Mouse (Mus musculus) kidney, embryonic 14.5 days (tissue): ENCODE measurements around the gene Ero1lb. TPM values are rescaled to one million over a fixed set of nuclear protein-coding genes. Genes with fewer than 3 reads are reported as not detected.
A peak's percentile ranks its signal among the peaks of the same experiment; 100 is the strongest.

Experiments used
- ATAC-seq: fragments of 200-750 bp; cut with Nextera tagmentation; 2 replicates; pipeline ENCODE4 v1.8.0; 2017; ENCODE audit warnings: moderate number of reproducible peaks, mild to moderate bottlenecking, moderate TSS enrichment, moderate library complexity; ENCODE audit not compliant: low FRiP score, low TSS enrichment
- H3K27ac ChIP-seq: fragments of 300-500 bp; sonication (generic); 2 replicates; pipeline ENCODE4 v1.5.1; 2014; ENCODE audit warnings: low read depth, mild to moderate bottlenecking, low read length, moderate library complexity, mixed read lengths
- H3K27me3 ChIP-seq: fragments of 300-500 bp; sonication (generic); 2 replicates; pipeline ENCODE4 v1.6.1; 2014; ENCODE audit warnings: mild to moderate bottlenecking, low read length; ENCODE audit not compliant: control insufficient read depth, insufficient read depth
- H3K36me3 ChIP-seq: fragments of 300-500 bp; sonication (generic); 2 replicates; pipeline ENCODE4 v1.6.1; 2014; ENCODE audit warnings: low read length, mixed read lengths; ENCODE audit not compliant: control insufficient read depth, insufficient read depth
- H3K4me1 ChIP-seq: fragments of 300-500 bp; sonication (generic); 2 replicates; pipeline ENCODE4 v1.6.1; 2014; ENCODE audit warnings: low read length, mixed read lengths; ENCODE audit not compliant: control insufficient read depth, insufficient read depth
- H3K4me2 ChIP-seq: fragments of 300-500 bp; sonication (generic); replicated peaks from 2 replicates; pipeline ENCODE4 v1.6.1; 2014; ENCODE audit warnings: low read depth, mild to moderate bottlenecking, low read length
- H3K4me3 ChIP-seq: fragments of 300-500 bp; sonication (generic); 2 replicates; pipeline ENCODE4 v1.5.1; 2014; ENCODE audit warnings: mild to moderate bottlenecking, low read length
- H3K9ac ChIP-seq: fragments of 300-500 bp; sonication (generic); 2 replicates; pipeline ENCODE4 v1.6.1; 2014; ENCODE audit warnings: low read depth, mild to moderate bottlenecking, low read length, moderate library complexity
- H3K9me3 ChIP-seq: fragments of 300-500 bp; sonication (generic); 2 replicates; pipeline ENCODE4 v1.6.1; 2016; ENCODE audit warnings: low read length; ENCODE audit not compliant: control insufficient read depth
- WGBS: fragments of 180-500 bp; shearing (Covaris S2); extraction: QIAGEN DNeasy Blood & Tissue Kit; methylation state at CpG from one replicate; pipeline ENCODE4 v1.1.7; 2014; 5-methylcytosine and 5-hydroxymethylcytosine counted together
- polyA plus RNA-seq: library from polyadenylated mRNA; unstranded; fragments of >200 nt; fragmentation: Nextera tagmentation; extraction: Ambion mirVana; gene quantifications from 2 replicates; pipeline ENCODE4 v1.2.1, GENCODE M21; 2014

Ero1lb gene
- polyA plus RNA-seq: 5.6 and 8.5 TPM in 2 replicates

GRCm38 (mm10) chr13:12565621-12566390 lies at the start of gene Ero1lb:
Ero1lb (plus strand) TSS chr13:12565874.
- Histone ChIP-seq H3K27me3 (no peaks in the 10 kb centered on the region), H3K9me3 (no peaks in the 10 kb centered on the region), H3K27ac (no peak within 1 kb of the TSS), H3K36me3 (no peaks in the 10 kb centered on the region), H3K4me3 (peak within 1 kb of the TSS; percentile 75), H3K4me2 (peak within 1 kb of the TSS; percentile 97), H3K4me1 (no peaks in the 10 kb centered on the region), H3K9ac (peak within 1 kb of the TSS; percentile 68)
- WGBS: under 1% methylated on average over 70 of the region's 73 CpGs
- peak; percentile 99 for ATAC-seq

GRCm38 (mm10) chr13:12519371-12519770 lies 46.3 kb upstream of the Ero1lb start:
- peak overlapping the region; percentile 38; the same call in 1 of the 2 replicates for H3K9ac ChIP-seq
- peak overlapping the region; percentile 45 for H3K4me3 ChIP-seq
- peak overlapping the region; percentile 78 for H3K4me2 ChIP-seq
- no peak overlapping the region for H3K27ac ChIP-seq
- no peaks in the 10 kb centered on the region for H3K4me1 ChIP-seq
- no peaks in the 10 kb centered on the region for H3K36me3 ChIP-seq
- ATAC-seq: no peak
- 3% methylated on average over 18 of the region's 18 CpGs for WGBS
- no peaks in the 10 kb centered on the region for H3K27me3 ChIP-seq
- no peaks in the 10 kb centered on the region for H3K9me3 ChIP-seq

DNA sequence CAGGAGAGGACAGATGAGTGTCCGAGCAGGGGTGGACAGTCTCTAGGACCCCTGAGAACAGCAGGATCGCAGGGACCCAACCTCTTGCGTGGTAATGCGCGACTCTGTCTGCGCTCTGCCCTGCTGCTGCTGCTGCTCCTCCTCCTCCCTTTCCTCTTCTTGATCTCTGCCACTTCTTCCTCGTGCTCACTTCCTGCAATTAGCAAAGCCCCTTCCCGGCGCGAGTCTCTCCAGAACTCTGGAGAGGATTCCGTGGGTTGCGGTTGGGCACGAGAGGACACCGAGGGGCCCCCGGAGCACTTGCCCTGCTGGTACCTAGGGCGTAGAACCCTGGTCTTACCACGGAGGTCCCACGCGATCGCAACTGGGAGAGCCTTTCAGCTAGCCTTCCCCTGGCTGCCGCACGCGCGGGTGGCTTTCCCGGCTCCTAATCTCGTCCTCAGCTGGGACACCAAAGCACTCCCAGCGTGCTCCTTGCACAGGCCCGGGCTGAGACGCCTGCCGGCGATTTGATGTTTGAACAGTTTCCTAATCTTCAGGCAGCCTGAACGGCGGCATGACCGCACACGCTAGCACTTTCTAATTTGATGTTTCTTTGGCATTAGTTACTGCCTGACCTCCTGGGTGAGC lies 45.6 kb upstream of the Ero1lb start, which contains the start of gene Edaradd:
TSS of gene Edaradd (minus strand) at position 484 of the 630 bp plus-strand sequence.
- under 1% methylated on average over 35 of the region's 35 CpGs for WGBS
- Histone ChIP-seq H3K36me3 (no peaks in the 10 kb centered on the region), H3K9me3 (no peaks in the 10 kb centered on the region), H3K9ac (peak within 1 kb of the TSS; percentile 38; the same call in 1 of the 2 replicates), H3K4me2 (peak within 1 kb of the TSS; percentile 78), H3K4me1 (no peaks in the 10 kb centered on the region), H3K27me3 (no peaks in the 10 kb centered on the region), H3K4me3 (peak within 1 kb of the TSS; percentile 45), H3K27ac (no peak within 1 kb of the TSS)
- ATAC-seq: peak; percentile 88

DNA sequence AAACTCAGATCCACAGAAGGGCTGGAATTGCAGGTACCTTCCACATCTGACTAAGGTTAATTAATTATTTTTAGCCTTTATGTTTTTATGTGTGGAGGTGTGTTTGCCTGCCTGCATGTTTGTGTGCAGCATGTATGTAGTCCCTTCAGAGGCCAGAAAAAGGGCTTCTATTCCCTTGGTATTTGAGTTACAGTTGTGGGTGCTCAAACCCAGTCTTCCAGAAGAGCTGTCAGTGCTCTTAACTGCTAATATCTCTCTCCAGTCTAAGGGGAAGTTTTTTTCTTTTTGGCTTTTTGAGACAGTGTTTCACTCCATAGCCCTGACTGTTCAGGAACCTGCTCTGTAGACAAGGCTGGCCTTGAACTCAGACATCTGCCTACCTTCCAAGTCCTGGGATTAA lies 43.3 kb upstream of the Ero1lb start:
- Histone ChIP-seq H3K27ac (no peak overlapping the region), H3K4me2 (no peak overlapping the region), H3K27me3 (no peaks in the 10 kb centered on the region), H3K9ac (no peak overlapping the region), H3K9me3 (no peaks in the 10 kb centered on the region), H3K4me3 (no peak overlapping the region), H3K36me3 (no peaks in the 10 kb centered on the region), H3K4me1 (no peaks in the 10 kb centered on the region)
- ATAC-seq: no peak

- H3K9me3 ChIP-seq: no peaks in the 10 kb centered on the region
- H3K4me3 ChIP-seq: no peak overlapping the region
- ATAC-seq: no peak
- WGBS: 78% methylated on average over 4 of the region's 4 CpGs
- no peaks in the 10 kb centered on the region for H3K36me3 ChIP-seq
- no peak overlapping the region for H3K9ac ChIP-seq
- no peaks in the 10 kb centered on the region for H3K4me1 ChIP-seq
- no peak overlapping the region for H3K4me2 ChIP-seq
- no peaks in the 10 kb centered on the region for H3K27me3 ChIP-seq
- no peak overlapping the region for H3K27ac ChIP-seq
These were observed 40.0 kb upstream of the Ero1lb start for GRCm38 (mm10) chr13:12525678-12526077.

GRCm38 (mm10) chr13:12534628-12535027 lies 31.0 kb upstream of the Ero1lb start:
- WGBS: 72% methylated on average over 3 of the region's 3 CpGs
- Histone ChIP-seq H3K4me3 (no peak overlapping the region), H3K4me2 (no peak overlapping the region), H3K9me3 (no peaks in the 10 kb centered on the region), H3K27me3 (no peaks in the 10 kb centered on the region), H3K4me1 (no peaks in the 10 kb centered on the region), H3K27ac (no peak overlapping the region), H3K9ac (no peak overlapping the region), H3K36me3 (no peaks in the 10 kb centered on the region)
- ATAC-seq: no peak

DNA sequence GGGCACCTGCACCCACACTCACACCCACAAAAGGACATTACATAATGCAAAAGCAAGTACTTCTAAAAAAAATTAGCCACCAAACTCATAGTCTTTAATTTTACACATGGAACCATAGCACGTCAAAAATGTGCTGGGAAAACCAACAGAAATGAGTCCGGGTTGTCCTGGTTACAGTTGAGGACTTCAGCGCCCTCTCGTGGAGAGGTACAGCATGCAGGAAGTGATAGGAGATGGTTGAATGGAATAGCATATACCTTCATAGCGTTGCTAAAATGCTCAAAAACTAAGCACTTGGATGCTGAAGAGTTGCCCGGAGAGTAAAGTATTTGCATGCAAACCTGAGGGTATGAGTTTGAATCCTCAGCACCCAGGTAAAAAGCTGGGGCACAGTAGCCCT lies 27.7 kb upstream of the Ero1lb start:
- Histone ChIP-seq H3K4me3 (no peak overlapping the region), H3K36me3 (no peaks in the 10 kb centered on the region), H3K27ac (no peak overlapping the region), H3K27me3 (0 out of 2 replicates have a peak, but pooled peaks cover 2% of the 10 kb centered on the region), H3K9ac (no peak overlapping the region), H3K4me2 (no peak overlapping the region), H3K9me3 (no peaks in the 10 kb centered on the region), H3K4me1 (peaks cover 5% of the 10 kb centered on the region; the same call in 1 of the 2 replicates)
- no peak for ATAC-seq
- WGBS: 81% methylated on average over 6 of the region's 6 CpGs

DNA sequence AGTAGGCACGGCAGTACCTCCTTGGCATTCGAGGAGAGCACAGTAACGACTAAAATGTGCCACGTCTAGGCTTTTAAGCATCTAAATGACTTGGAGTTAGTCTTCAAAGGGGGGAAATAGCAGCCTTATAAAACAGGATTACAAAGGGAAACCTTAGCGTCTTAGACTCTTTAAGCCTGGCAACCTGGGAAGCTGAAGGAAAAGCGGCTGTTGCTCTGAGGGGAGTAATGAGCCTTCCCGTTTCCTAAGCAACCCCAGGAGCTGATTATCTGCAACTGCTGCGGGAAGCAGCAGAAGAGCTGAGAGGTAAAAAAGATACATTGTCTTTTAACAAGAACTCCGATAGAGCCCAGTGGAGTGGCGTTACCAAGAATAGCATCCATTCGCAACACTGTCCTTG lies 26.0 kb upstream of the Ero1lb start:
- no peak for ATAC-seq
- Histone ChIP-seq H3K4me2 (no peak overlapping the region), H3K9me3 (no peaks in the 10 kb centered on the region), H3K36me3 (no peaks in the 10 kb centered on the region), H3K27ac (no peak overlapping the region), H3K4me3 (no peak overlapping the region), H3K9ac (no peak overlapping the region), H3K27me3 (0 out of 2 replicates have a peak, but pooled peaks cover 2% of the 10 kb centered on the region), H3K4me1 (peaks cover 5% of the 10 kb centered on the region; the same call in 1 of the 2 replicates)
- WGBS: 20% methylated on average over 11 of the region's 11 CpGs

DNA sequence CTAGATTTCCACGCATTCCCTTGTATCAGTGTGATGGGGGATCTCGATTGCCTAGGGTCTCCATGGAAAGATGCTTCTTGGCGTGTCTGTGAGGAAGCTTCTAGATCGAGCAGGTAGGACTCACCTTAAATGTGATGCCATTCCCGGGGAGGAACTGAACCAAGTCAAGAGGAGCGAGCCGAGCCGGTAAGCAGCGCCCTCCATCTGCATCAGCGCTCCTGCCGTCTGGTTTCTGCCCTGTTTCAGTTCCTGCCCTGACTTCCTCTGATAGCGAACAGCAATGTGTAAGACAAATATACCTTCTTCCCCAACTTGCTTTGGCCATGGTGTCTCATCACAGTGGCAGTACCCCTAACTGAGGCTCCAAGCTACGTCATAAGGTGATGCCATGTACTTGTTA lies 25.6 kb upstream of the Ero1lb start:
- ATAC-seq: no peak
- 68% methylated on average over 13 of the region's 13 CpGs for WGBS
- H3K4me2 ChIP-seq: no peak overlapping the region
- H3K36me3 ChIP-seq: no peaks in the 10 kb centered on the region
- no peak overlapping the region for H3K4me3 ChIP-seq
- no peak overlapping the region for H3K9ac ChIP-seq
- H3K27me3 ChIP-seq: 0 out of 2 replicates have a peak, but pooled peaks cover 2% of the 10 kb centered on the region
- no peak overlapping the region for H3K27ac ChIP-seq
- H3K9me3 ChIP-seq: no peaks in the 10 kb centered on the region
- H3K4me1 ChIP-seq: peaks cover 5% of the 10 kb centered on the region; the same call in 1 of the 2 replicates
